Mouse (Mus musculus) c-Kit-positive CD71-negative TER-119-negative erythroid progenitor cells, embryonic 14.5 days (primary cell): Measurements from ENCODE around the gene Ldha.

Experiments used
- DNase-seq: peaks from one replicate; pipeline ENCODE4 v3.0.0-alpha.2; 2013; ENCODE audit warnings: low read depth

Gene Ldha

GRCm38 (mm10) chr7:46838104-46838671 is 3.1 kb upstream of the Ldha start:
- no peak for DNase-seq

GRCm38 (mm10) chr7:46838891-46839302 is 2.4 kb upstream of the Ldha start:
- DNase-seq: no peak

GRCm38 (mm10) chr7:46839446-46839845 is 1.8 kb upstream of the Ldha start:
- no peak for DNase-seq

- DNase-seq: no peak
These were observed 1.4 kb upstream of the Ldha start for GRCm38 (mm10) chr7:46839861-46840260.

GRCm38 (mm10) chr7:46840326-46840725 is 949 bp upstream of the Ldha start:
- no peak for DNase-seq

- no peak for DNase-seq
These were observed 1.0 kb downstream of the Ldha start for GRCm38 (mm10) chr7:46842278-46842677.

GRCm38 (mm10) chr7:46843576-46843975 is 2.3 kb downstream of the Ldha start:
- no peak for DNase-seq

- DNase-seq: peak; percentile 85
These were observed 4.1 kb downstream of the Ldha start for GRCm38 (mm10) chr7:46845211-46845977.

GRCm38 (mm10) chr7:46845978-46846485 is 4.8 kb downstream of the Ldha start:
- DNase-seq: no peak

GRCm38 (mm10) chr7:46846486-46847244 is 5.4 kb downstream of the Ldha start:
- DNase-seq: peak; percentile 70

- no peak for DNase-seq
These were observed 8.0 kb downstream of the Ldha start for GRCm38 (mm10) chr7:46849287-46849686.

- DNase-seq: no peak
These were observed 9.8 kb downstream of the Ldha start for GRCm38 (mm10) chr7:46851026-46851425.

GRCm38 (mm10) chr7:46852666-46853065 is 11.4 kb downstream of the Ldha start:
- DNase-seq: no peak

GRCm38 (mm10) chr7:46853365-46853764 is 12.1 kb downstream of the Ldha start:
- no peak for DNase-seq

GRCm38 (mm10) chr7:46855866-46856560 is 14.7 kb downstream of the Ldha start:
- no peak for DNase-seq

- no peak for DNase-seq
These were observed 16.2 kb downstream of the Ldha start for GRCm38 (mm10) chr7:46857436-46857835.

GRCm38 (mm10) chr7:46859031-46859430 is 17.8 kb downstream of the Ldha start:
- no peak for DNase-seq

GRCm38 (mm10) chr7:46860996-46861395 is 19.7 kb downstream of the Ldha start, which contains the start of gene Ldhc:
Gene Ldhc (plus strand): TSS chr7:46861203.
- DNase-seq: no peak

GRCm38 (mm10) chr7:46871988-46872387 is 30.7 kb downstream of the Ldha start:
- DNase-seq: no peak

GRCm38 (mm10) chr7:46876841-46877240 is 35.6 kb downstream of the Ldha start:
- DNase-seq: no peak

- no peak for DNase-seq
These were observed 36.0 kb downstream of the Ldha start for GRCm38 (mm10) chr7:46877255-46877654.

- DNase-seq: no peak
These were observed 38.6 kb downstream of the Ldha start for GRCm38 (mm10) chr7:46879851-46880250.
